Mouse (Mus musculus): ENCODE measurements around the gene Syngr1.

DNA sequence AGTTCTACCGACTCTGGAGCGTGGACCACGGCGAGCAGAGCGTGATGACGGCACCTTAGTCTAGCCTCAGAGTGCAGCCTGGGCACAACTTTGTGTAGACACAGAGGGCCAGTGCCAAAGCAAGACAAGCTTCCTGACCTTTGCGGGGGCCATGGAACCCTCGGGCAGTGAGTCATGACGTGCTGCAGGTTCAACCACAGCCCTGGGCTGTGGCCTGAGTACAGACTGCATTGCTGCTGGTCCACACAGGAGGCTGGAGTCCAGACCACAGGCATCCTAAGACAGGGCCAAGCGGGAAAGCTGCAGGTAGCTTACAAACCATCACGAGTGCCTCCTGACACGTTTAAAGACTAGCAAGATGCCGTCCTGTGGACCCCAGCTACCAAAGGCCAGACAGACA lies 69.1 kb downstream of the Syngr1 start:
- no peak for TF ChIP-seq CTCF (IDR thresholded peaks at IDR 0.05; ENCODE audit: borderline replicate concordance, insufficient read depth, low read length)
- TF ChIP-seq POLR2A (IDR thresholded peaks at IDR 0.05; ENCODE audit: low read depth, low read length) = no peak

All from embryonic fibroblast, embryonic 13.5 days (primary cell).